Mouse (Mus musculus): ENCODE measurements around the gene Nxnl2. TPM values are rescaled to one million over a fixed set of nuclear protein-coding genes. Genes with fewer than 3 reads are reported as not detected.

Nxnl2 gene
- polyA plus RNA-seq, 1 experiment: 0.69 TPM

- no peak for DNase-seq
- Histone ChIP-seq H3K27me3 (replicated peaks; ENCODE audit: control insufficient read depth, insufficient read depth, low read length) (no peaks in the 10 kb centered on the region), H3K27ac (ENCODE audit: insufficient read depth, low read depth, low read length) (no peak overlapping the region), H3K4me3 (ENCODE audit: insufficient read depth, low read depth, low read length) (no peak overlapping the region), H3K36me3 (ENCODE audit: control insufficient read depth, insufficient read depth, low read length) (peaks cover 4% of the 10 kb centered on the region), H3K4me1 (ENCODE audit: control insufficient read depth, insufficient read depth, low read length) (peaks cover 13% of the 10 kb centered on the region; the same call in 1 of the 2 replicates)
- no peak for TF ChIP-seq CTCF (conservative IDR thresholded peaks at IDR 0.05; ENCODE audit: insufficient read depth, insufficient read length, low read depth, low read length)
- no peak for TF ChIP-seq POLR2A (IDR thresholded peaks at IDR 0.05; ENCODE audit: low read depth, low read length)
- WGBS: 87% methylated on average over 4 of the region's 4 CpGs
These were observed 34.5 kb upstream of the Nxnl2 start for GRCm38 (mm10) chr13:51136315-51136714.

GRCm38 (mm10) chr13:51136996-51137701, 33.7 kb upstream of the Nxnl2 start:
- Histone ChIP-seq H3K36me3 (ENCODE audit: control insufficient read depth, insufficient read depth, low read length) (peaks cover 6% of the 10 kb centered on the region), H3K4me3 (ENCODE audit: insufficient read depth, low read depth, low read length) (no peak overlapping the region), H3K27me3 (replicated peaks; ENCODE audit: control insufficient read depth, insufficient read depth, low read length) (no peaks in the 10 kb centered on the region), H3K27ac (ENCODE audit: insufficient read depth, low read depth, low read length) (peak overlapping the region; percentile 49; the same call in 1 of the 2 replicates), H3K4me1 (ENCODE audit: control insufficient read depth, insufficient read depth, low read length) (peaks cover 13% of the 10 kb centered on the region; the same call in 1 of the 2 replicates)
- TF ChIP-seq CTCF (conservative IDR thresholded peaks at IDR 0.05; ENCODE audit: insufficient read depth, insufficient read length, low read depth, low read length): no peak
- no peak for TF ChIP-seq POLR2A (IDR thresholded peaks at IDR 0.05; ENCODE audit: low read depth, low read length)
- peak; percentile 48 for DNase-seq
- 25% methylated on average over 2 of the region's 2 CpGs for WGBS

GRCm38 (mm10) chr13:51137702-51138031, 33.2 kb upstream of the Nxnl2 start:
- Histone ChIP-seq H3K4me1 (ENCODE audit: control insufficient read depth, insufficient read depth, low read length) (peaks cover 13% of the 10 kb centered on the region; the same call in 1 of the 2 replicates), H3K27ac (ENCODE audit: insufficient read depth, low read depth, low read length) (peak overlapping the region; percentile 49; the same call in 1 of the 2 replicates), H3K36me3 (ENCODE audit: control insufficient read depth, insufficient read depth, low read length) (peaks cover 6% of the 10 kb centered on the region), H3K27me3 (replicated peaks; ENCODE audit: control insufficient read depth, insufficient read depth, low read length) (no peaks in the 10 kb centered on the region), H3K4me3 (ENCODE audit: insufficient read depth, low read depth, low read length) (no peak overlapping the region)
- peak; percentile 53 for DNase-seq
- TF ChIP-seq CTCF (conservative IDR thresholded peaks at IDR 0.05; ENCODE audit: insufficient read depth, insufficient read length, low read depth, low read length) (no peak), POLR2A (IDR thresholded peaks at IDR 0.05; ENCODE audit: low read depth, low read length) (no peak)

- Histone ChIP-seq H3K36me3 (ENCODE audit: control insufficient read depth, insufficient read depth, low read length) (peaks cover 2% of the 10 kb centered on the region), H3K4me3 (ENCODE audit: insufficient read depth, low read depth, low read length) (no peak overlapping the region), H3K4me1 (ENCODE audit: control insufficient read depth, insufficient read depth, low read length) (no peaks in the 10 kb centered on the region), H3K27ac (ENCODE audit: insufficient read depth, low read depth, low read length) (no peak overlapping the region), H3K27me3 (replicated peaks; ENCODE audit: control insufficient read depth, insufficient read depth, low read length) (no peaks in the 10 kb centered on the region)
- 39% methylated on average over 1 of the region's 1 CpGs for WGBS
- no peak for TF ChIP-seq POLR2A (IDR thresholded peaks at IDR 0.05; ENCODE audit: low read depth, low read length)
- no peak for TF ChIP-seq CTCF (conservative IDR thresholded peaks at IDR 0.05; ENCODE audit: insufficient read depth, insufficient read length, low read depth, low read length)
- DNase-seq: no peak
These were observed 23.7 kb upstream of the Nxnl2 start for GRCm38 (mm10) chr13:51147106-51147505.

DNA sequence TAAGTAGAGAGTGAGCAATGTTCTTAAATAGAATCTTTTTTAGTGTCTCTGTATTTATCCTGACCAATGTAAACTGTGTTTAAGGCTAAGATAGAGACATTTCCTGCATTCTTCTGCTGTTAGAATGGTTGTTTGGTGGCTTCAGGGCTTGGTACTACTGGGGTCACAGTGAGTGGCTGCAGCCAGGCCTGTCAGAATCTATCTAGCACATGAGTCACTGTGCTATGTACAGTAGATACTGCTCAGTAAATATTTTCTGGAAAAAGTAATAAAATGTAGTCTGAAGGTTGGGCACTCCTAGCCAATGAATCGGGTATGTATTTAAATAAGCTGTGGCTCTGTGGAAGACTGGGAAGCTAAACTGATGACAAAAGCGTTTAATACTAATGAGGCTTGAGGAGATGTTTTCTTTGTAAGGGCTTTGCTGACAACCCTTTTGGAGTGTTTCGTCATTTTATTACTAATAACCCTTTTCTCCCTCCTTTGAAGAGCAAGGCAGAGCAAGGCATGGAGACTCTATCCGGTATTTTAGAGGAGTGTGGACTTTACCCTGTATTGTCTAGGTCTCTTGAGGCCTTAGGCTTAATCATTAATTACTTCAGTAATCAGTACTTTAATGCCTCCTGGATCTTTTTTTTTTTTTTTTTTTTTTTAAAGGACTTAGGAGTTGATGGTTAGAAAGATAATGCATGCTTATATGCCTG, 17.7 kb upstream of the Nxnl2 start:
- H3K4me3 ChIP-seq (ENCODE audit: insufficient read depth, low read depth, low read length): no peak overlapping the region
- peaks cover 15% of the 10 kb centered on the region for H3K4me1 ChIP-seq (ENCODE audit: control insufficient read depth, insufficient read depth, low read length)
- H3K27me3 ChIP-seq (replicated peaks; ENCODE audit: control insufficient read depth, insufficient read depth, low read length): no peaks in the 10 kb centered on the region
- no peak for TF ChIP-seq CTCF (conservative IDR thresholded peaks at IDR 0.05; ENCODE audit: insufficient read depth, insufficient read length, low read depth, low read length)
- no peak for TF ChIP-seq POLR2A (IDR thresholded peaks at IDR 0.05; ENCODE audit: low read depth, low read length)
- H3K36me3 ChIP-seq (ENCODE audit: control insufficient read depth, insufficient read depth, low read length): no peaks in the 10 kb centered on the region; the same call in none of the 2 replicates
- peak overlapping the region; percentile 94 for H3K27ac ChIP-seq (ENCODE audit: insufficient read depth, low read depth, low read length)
- 34% methylated on average over 4 of the region's 4 CpGs for WGBS
- DNase-seq: peak; percentile 70

GRCm38 (mm10) chr13:51153670-51154030, 17.2 kb upstream of the Nxnl2 start:
- H3K27ac ChIP-seq (ENCODE audit: insufficient read depth, low read depth, low read length): peak overlapping the region; percentile 43
- H3K36me3 ChIP-seq (ENCODE audit: control insufficient read depth, insufficient read depth, low read length): no peaks in the 10 kb centered on the region; the same call in none of the 2 replicates
- 40% methylated on average over 4 of the region's 4 CpGs for WGBS
- peaks cover 15% of the 10 kb centered on the region for H3K4me1 ChIP-seq (ENCODE audit: control insufficient read depth, insufficient read depth, low read length)
- peak; percentile 66 for DNase-seq
- H3K27me3 ChIP-seq (replicated peaks; ENCODE audit: control insufficient read depth, insufficient read depth, low read length): no peaks in the 10 kb centered on the region
- no peak overlapping the region for H3K4me3 ChIP-seq (ENCODE audit: insufficient read depth, low read depth, low read length)
- TF ChIP-seq POLR2A (IDR thresholded peaks at IDR 0.05; ENCODE audit: low read depth, low read length) (no peak), CTCF (conservative IDR thresholded peaks at IDR 0.05; ENCODE audit: insufficient read depth, insufficient read length, low read depth, low read length) (no peak)
